Mouse (Mus musculus) forebrain, embryonic 12.5 days (tissue): ENCODE data around the gene Prep. TPM values are rescaled to one million over a fixed set of nuclear protein-coding genes. Genes with fewer than 3 reads are reported as not detected.

ENCODE experiments used
- microRNA-seq: library from miRNA; unstranded; fragments of <30 nt; microRNA quantifications from one replicate; pipeline ENCODE4, GENCODE M21; 2017
- polyA plus RNA-seq: library from polyadenylated mRNA; unstranded; fragments of >200 nt; fragmentation: Nextera tagmentation; extraction: Ambion mirVana; gene quantifications from 2 replicates; pipeline ENCODE4 v1.2.1, GENCODE M21; 2016

The Prep gene
- polyA plus RNA-seq, 1 experiment from 2014 or later, result 23.7 TPM

Small RNA genes lying within 50 kb of the gene (microRNA-seq; reads per million reads assigned to microRNA genes)
- gene Gm23766, result not detected

Other genes starting within 250 kb of the Prep start
- 0.10 and 0.19 TPM in 2 replicates for gene Popdc3, start 110.9 kb downstream of the Prep start, polyA plus RNA-seq